Mouse (Mus musculus): ENCODE results near the gene Lsm12. TPM values are rescaled to one million over a fixed set of nuclear protein-coding genes. Genes with fewer than 3 reads are reported as not detected.

The Lsm12 gene
- polyA plus RNA-seq, 1 experiment from 2014 or later: 90.2 TPM

DNA sequence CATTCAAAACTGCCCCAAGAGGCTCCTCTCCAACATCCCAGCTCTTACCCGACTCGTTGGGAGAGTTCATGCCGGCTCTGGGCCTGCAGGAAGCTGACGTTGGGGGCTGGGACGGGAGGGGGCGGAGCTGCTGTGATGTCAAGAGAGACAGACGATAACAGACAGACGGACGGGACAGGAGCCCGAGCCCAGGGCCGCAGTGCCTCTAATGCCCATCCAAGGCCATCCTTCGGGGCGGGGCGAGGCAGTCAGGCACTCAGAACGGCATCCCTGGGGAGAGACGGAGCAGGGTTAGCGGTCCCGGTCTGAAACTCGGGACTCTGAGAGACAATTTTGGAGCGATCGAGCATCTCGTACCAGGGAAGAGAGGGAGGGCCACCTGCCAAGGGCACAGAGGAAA, 39.6 kb upstream of the Lsm12 start:
- Histone ChIP-seq H3K4me1 (ENCODE audit: insufficient read depth, low read length) (peaks cover 64% of the 10 kb centered on the region), H3K9me3 (ENCODE audit: low read length) (no peaks in the 10 kb centered on the region), H3K4me2 (replicated peaks; ENCODE audit: low read depth, low read length) (peak overlapping the region; percentile 48), H3K27ac (ENCODE audit: low read length) (no peak overlapping the region), H3K36me3 (ENCODE audit: insufficient read depth, low read length) (no peaks in the 10 kb centered on the region), H3K4me3 (ENCODE audit: low read length) (peak overlapping the region; percentile 23; the same call in 1 of the 2 replicates), H3K9ac (replicated peaks; ENCODE audit: low read length) (peak overlapping the region; percentile 53), H3K27me3 (ENCODE audit: insufficient read depth, low read length) (0 out of 2 replicates have a peak, but pooled peaks cover 2% of the 10 kb centered on the region)
- ATAC-seq (ENCODE audit: low FRiP score, low TSS enrichment): no peak
- WGBS: 8% methylated on average over 22 of the region's 22 CpGs

GRCm38 (mm10) chr11:102223166-102223565, 38.1 kb upstream of the Lsm12 start:
- Histone ChIP-seq H3K9me3 (ENCODE audit: low read length) (no peaks in the 10 kb centered on the region), H3K4me1 (ENCODE audit: insufficient read depth, low read length) (peaks cover 64% of the 10 kb centered on the region), H3K27me3 (ENCODE audit: insufficient read depth, low read length) (0 out of 2 replicates have a peak, but pooled peaks cover 2% of the 10 kb centered on the region), H3K9ac (replicated peaks; ENCODE audit: low read length) (0 out of 2 replicates have a peak overlapping the region, but pooled peaks have one; percentile 15), H3K36me3 (ENCODE audit: insufficient read depth, low read length) (no peaks in the 10 kb centered on the region), H3K27ac (ENCODE audit: low read length) (no peak overlapping the region), H3K4me3 (ENCODE audit: low read length) (no peak overlapping the region), H3K4me2 (replicated peaks; ENCODE audit: low read depth, low read length) (no peak overlapping the region)
- ATAC-seq (ENCODE audit: low FRiP score, low TSS enrichment): no peak
- WGBS: 37% methylated on average over 6 of the region's 6 CpGs

GRCm38 (mm10) chr11:102221954-102222351, 36.9 kb upstream of the Lsm12 start:
- H3K27me3 ChIP-seq (ENCODE audit: insufficient read depth, low read length): 0 out of 2 replicates have a peak, but pooled peaks cover 2% of the 10 kb centered on the region
- 54% methylated on average over 8 of the region's 8 CpGs for WGBS
- H3K27ac ChIP-seq (ENCODE audit: low read length): no peak overlapping the region
- 0 out of 2 replicates have a peak overlapping the region, but pooled peaks have one; percentile 10 for H3K9ac ChIP-seq (replicated peaks; ENCODE audit: low read length)
- H3K4me3 ChIP-seq (ENCODE audit: low read length): no peak overlapping the region
- H3K4me2 ChIP-seq (replicated peaks; ENCODE audit: low read depth, low read length): 0 out of 2 replicates have a peak overlapping the region, but pooled peaks have one; percentile 2
- H3K9me3 ChIP-seq (ENCODE audit: low read length): no peaks in the 10 kb centered on the region
- H3K36me3 ChIP-seq (ENCODE audit: insufficient read depth, low read length): no peaks in the 10 kb centered on the region
- peaks cover 65% of the 10 kb centered on the region for H3K4me1 ChIP-seq (ENCODE audit: insufficient read depth, low read length)
- no peak for ATAC-seq (ENCODE audit: low FRiP score, low TSS enrichment)

- ATAC-seq (ENCODE audit: low FRiP score, low TSS enrichment): no peak
- 0 out of 2 replicates have a peak overlapping the region, but pooled peaks have one; percentile 2 for H3K4me2 ChIP-seq (replicated peaks; ENCODE audit: low read depth, low read length)
- H3K27ac ChIP-seq (ENCODE audit: low read length): no peak overlapping the region
- peaks cover 70% of the 10 kb centered on the region for H3K4me1 ChIP-seq (ENCODE audit: insufficient read depth, low read length)
- H3K36me3 ChIP-seq (ENCODE audit: insufficient read depth, low read length): no peaks in the 10 kb centered on the region
- no peak overlapping the region for H3K4me3 ChIP-seq (ENCODE audit: low read length)
- H3K9ac ChIP-seq (replicated peaks; ENCODE audit: low read length): no peak overlapping the region
- no peaks in the 10 kb centered on the region for H3K9me3 ChIP-seq (ENCODE audit: low read length)
- H3K27me3 ChIP-seq (ENCODE audit: insufficient read depth, low read length): 0 out of 2 replicates have a peak, but pooled peaks cover 2% of the 10 kb centered on the region
- 78% methylated on average over 8 of the region's 8 CpGs for WGBS
Observed at GRCm38 (mm10) chr11:102221243-102221953, 36.3 kb upstream of the Lsm12 start.

DNA sequence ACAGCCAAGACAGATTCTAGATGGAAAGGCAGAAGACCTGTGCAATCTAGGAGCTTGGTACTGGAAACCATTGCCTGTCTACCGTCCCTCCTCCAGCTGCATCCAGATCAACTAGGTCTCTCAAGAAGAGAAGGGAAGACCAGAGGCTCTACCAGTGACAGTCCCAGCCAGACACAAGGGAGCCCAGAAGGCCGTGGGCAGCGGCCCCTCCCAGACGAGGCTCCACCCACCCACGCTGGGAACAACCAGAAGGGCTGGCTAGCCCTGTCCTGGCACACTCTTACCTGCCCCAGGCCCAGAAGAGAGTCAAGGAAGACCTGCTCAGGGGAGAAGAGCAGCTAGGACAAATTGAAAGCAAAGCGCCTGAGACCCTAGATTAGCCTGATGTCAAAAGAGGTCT, 35.4 kb upstream of the Lsm12 start:
- no peak overlapping the region for H3K4me3 ChIP-seq (ENCODE audit: low read length)
- H3K4me2 ChIP-seq (replicated peaks; ENCODE audit: low read depth, low read length): no peak overlapping the region
- H3K9me3 ChIP-seq (ENCODE audit: low read length): no peaks in the 10 kb centered on the region
- H3K36me3 ChIP-seq (ENCODE audit: insufficient read depth, low read length): no peaks in the 10 kb centered on the region
- no peak for ATAC-seq (ENCODE audit: low FRiP score, low TSS enrichment)
- H3K4me1 ChIP-seq (ENCODE audit: insufficient read depth, low read length): peaks cover 79% of the 10 kb centered on the region
- WGBS: 64% methylated on average over 6 of the region's 6 CpGs
- no peak overlapping the region for H3K9ac ChIP-seq (replicated peaks; ENCODE audit: low read length)
- 0 out of 2 replicates have a peak, but pooled peaks cover 2% of the 10 kb centered on the region for H3K27me3 ChIP-seq (ENCODE audit: insufficient read depth, low read length)
- H3K27ac ChIP-seq (ENCODE audit: low read length): no peak overlapping the region

DNA sequence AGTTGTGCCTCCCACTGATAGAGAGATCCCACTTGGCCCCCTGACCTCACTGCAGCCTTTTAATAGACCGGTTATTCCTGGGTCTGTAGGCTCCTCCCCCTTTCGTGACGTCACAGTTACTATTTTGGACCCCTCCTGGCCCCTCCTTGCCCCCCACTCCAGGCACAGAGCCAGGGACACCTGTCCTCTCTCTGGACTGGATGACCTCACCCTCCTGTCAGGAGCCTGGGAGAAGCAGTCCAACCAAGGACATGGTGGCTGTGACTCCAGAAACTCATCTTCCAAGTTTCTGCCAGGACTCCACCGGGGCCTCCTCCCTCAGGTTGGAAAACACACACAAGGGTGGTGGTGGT, 34.9 kb upstream of the Lsm12 start:
- ATAC-seq (ENCODE audit: low FRiP score, low TSS enrichment): no peak
- Histone ChIP-seq H3K4me1 (ENCODE audit: insufficient read depth, low read length) (peaks cover 82% of the 10 kb centered on the region), H3K9me3 (ENCODE audit: low read length) (no peaks in the 10 kb centered on the region), H3K4me3 (ENCODE audit: low read length) (no peak overlapping the region), H3K36me3 (ENCODE audit: insufficient read depth, low read length) (no peaks in the 10 kb centered on the region), H3K27me3 (ENCODE audit: insufficient read depth, low read length) (0 out of 2 replicates have a peak, but pooled peaks cover 2% of the 10 kb centered on the region), H3K9ac (replicated peaks; ENCODE audit: low read length) (no peak overlapping the region), H3K4me2 (replicated peaks; ENCODE audit: low read depth, low read length) (no peak overlapping the region), H3K27ac (ENCODE audit: low read length) (no peak overlapping the region)
- 68% methylated on average over 4 of the region's 4 CpGs for WGBS

GRCm38 (mm10) chr11:102219247-102219993, 34.3 kb upstream of the Lsm12 start:
- 0 out of 2 replicates have a peak, but pooled peaks cover 2% of the 10 kb centered on the region for H3K27me3 ChIP-seq (ENCODE audit: insufficient read depth, low read length)
- peaks cover 82% of the 10 kb centered on the region for H3K4me1 ChIP-seq (ENCODE audit: insufficient read depth, low read length)
- WGBS: 61% methylated on average over 14 of the region's 14 CpGs
- peak overlapping the region; percentile 69 for H3K4me2 ChIP-seq (replicated peaks; ENCODE audit: low read depth, low read length)
- H3K36me3 ChIP-seq (ENCODE audit: insufficient read depth, low read length): no peaks in the 10 kb centered on the region
- H3K27ac ChIP-seq (ENCODE audit: low read length): peak overlapping the region; percentile 90
- peak overlapping the region; percentile 56 for H3K9ac ChIP-seq (replicated peaks; ENCODE audit: low read length)
- H3K4me3 ChIP-seq (ENCODE audit: low read length): peak overlapping the region; percentile 44
- no peaks in the 10 kb centered on the region for H3K9me3 ChIP-seq (ENCODE audit: low read length)
- ATAC-seq (ENCODE audit: low FRiP score, low TSS enrichment): no peak

DNA sequence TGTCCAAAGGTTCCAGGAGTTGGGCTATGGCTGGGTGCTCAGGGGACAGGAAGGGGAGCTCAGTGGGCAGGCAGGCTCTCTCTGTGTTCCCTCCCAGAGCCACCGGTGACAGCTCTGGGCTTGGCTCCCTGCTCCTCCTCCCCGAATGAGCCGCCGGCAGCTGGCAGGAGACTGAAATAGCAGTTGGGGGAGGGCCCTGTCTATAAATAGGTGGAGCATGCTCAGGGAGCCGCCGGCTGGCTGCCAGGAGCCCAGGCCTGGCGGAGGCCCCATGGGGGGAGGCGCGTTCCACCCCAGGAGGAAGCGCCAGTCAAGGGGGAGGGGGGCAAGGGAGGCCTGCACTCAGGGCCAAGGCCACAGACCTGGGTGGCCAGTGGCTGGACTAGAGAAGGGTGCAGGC, 33.7 kb upstream of the Lsm12 start:
- Histone ChIP-seq H3K4me3 (ENCODE audit: low read length) (peak overlapping the region; percentile 44), H3K27me3 (ENCODE audit: insufficient read depth, low read length) (0 out of 2 replicates have a peak, but pooled peaks cover 2% of the 10 kb centered on the region)
- 0% methylated on average over 10 of the region's 10 CpGs for WGBS

GRCm38 (mm10) chr11:102217876-102218430, 32.9 kb upstream of the Lsm12 start:
- Histone ChIP-seq H3K4me3 (ENCODE audit: low read length) (peak overlapping the region; percentile 44), H3K27me3 (ENCODE audit: insufficient read depth, low read length) (no peaks in the 10 kb centered on the region), H3K36me3 (ENCODE audit: insufficient read depth, low read length) (no peaks in the 10 kb centered on the region), H3K27ac (ENCODE audit: low read length) (peak overlapping the region; percentile 90), H3K9me3 (ENCODE audit: low read length) (no peaks in the 10 kb centered on the region), H3K4me2 (replicated peaks; ENCODE audit: low read depth, low read length) (peak overlapping the region; percentile 69), H3K4me1 (ENCODE audit: insufficient read depth, low read length) (peaks cover 82% of the 10 kb centered on the region), H3K9ac (replicated peaks; ENCODE audit: low read length) (peak overlapping the region; percentile 56)
- 67% methylated on average over 7 of the region's 7 CpGs for WGBS
- no peak for ATAC-seq (ENCODE audit: low FRiP score, low TSS enrichment)

More for the DNA sequence above, 33.7 kb upstream of the Lsm12 start:
- Histone ChIP-seq H3K36me3 (ENCODE audit: insufficient read depth, low read length) (no peaks in the 10 kb centered on the region), H3K4me2 (replicated peaks; ENCODE audit: low read depth, low read length) (peak overlapping the region; percentile 69), H3K4me1 (ENCODE audit: insufficient read depth, low read length) (peaks cover 86% of the 10 kb centered on the region), H3K9ac (replicated peaks; ENCODE audit: low read length) (peak overlapping the region; percentile 56), H3K9me3 (ENCODE audit: low read length) (no peaks in the 10 kb centered on the region), H3K27ac (ENCODE audit: low read length) (peak overlapping the region; percentile 90)
- peak; percentile 89 for ATAC-seq (ENCODE audit: low FRiP score, low TSS enrichment)

Measured in kidney, embryonic 16.5 days (tissue).